Mouse (Mus musculus) cerebellum, adult 2 months (tissue): Measurements from ENCODE around the gene Lrrc36. TPM values are rescaled to one million over a fixed set of nuclear protein-coding genes. Genes with fewer than 3 reads are reported as not detected.

Experiments
- DNase-seq, 2 experiments: peaks; one replicate each; pipeline ENCODE4 v3.0.0; 2021
- H3K27ac ChIP-seq: fragments of 200-500 bp; 2 replicates; pipeline ENCODE4 v1.5.1; 2012; ENCODE audit warnings: low read length, control low read depth, inconsistent platforms; ENCODE audit not compliant: insufficient read depth
- H3K27me3 ChIP-seq: fragments of 200-500 bp; 2 replicates; pipeline ENCODE4 v1.6.1; 2012; ENCODE audit warnings: inconsistent platforms, mild to moderate bottlenecking, low read length, moderate library complexity; ENCODE audit not compliant: control insufficient read depth, insufficient read depth
- H3K4me1 ChIP-seq: fragments of 200-500 bp; 2 replicates; pipeline ENCODE4 v1.6.1; 2011; ENCODE audit warnings: low read length; ENCODE audit not compliant: control insufficient read depth, insufficient read depth
- H3K4me3 ChIP-seq: fragments of 200-500 bp; replicated peaks from 2 replicates; pipeline ENCODE3; 2011; ENCODE audit warnings: mild to moderate bottlenecking, low read depth, low read length, control low read depth; ENCODE audit not compliant: insufficient read depth
- CTCF ChIP-seq: fragments of 200-500 bp; IDR thresholded peaks from 2 replicates; pipeline ENCODE4 v1.5.1; 2011; ENCODE audit warnings: low read depth, mild to moderate bottlenecking, control low read depth, low read length, moderate library complexity, borderline replicate concordance; ENCODE audit not compliant: insufficient read depth
- POLR2A ChIP-seq: fragments of 200-500 bp; IDR thresholded peaks from 2 replicates; pipeline ENCODE4 v1.6.1; 2011; ENCODE audit warnings: low read length, control low read depth, borderline replicate concordance; ENCODE audit not compliant: insufficient read depth
- WGBS: fragments of 180-500 bp; shearing (Covaris S2); methylation state at CpG from one replicate; pipeline ENCODE4 v1.1.7; 2018; 5-methylcytosine and 5-hydroxymethylcytosine counted together
- polyA plus RNA-seq: library from polyadenylated mRNA; depleted of rRNA; stranded (reverse); fragments of >200 nt; gene quantifications from 2 replicates; pipeline ENCODE4 v1.2.3, GENCODE M21; 2012

Gene Lrrc36
- polyA plus RNA-seq, 1 experiment = 0.65 TPM

- WGBS = 18% methylated on average over 1 of the region's 1 CpGs
- H3K27ac ChIP-seq = no peak overlapping the region
- no peak for TF ChIP-seq CTCF
- no peak for TF ChIP-seq POLR2A
Observed at GRCm38 (mm10) chr8:105387151-105387550, 26.2 kb upstream of the Lrrc36 start.

GRCm38 (mm10) chr8:105389096-105389495 lies 24.3 kb upstream of the Lrrc36 start:
- H3K4me3 ChIP-seq = no peak overlapping the region
- H3K4me1 ChIP-seq = peaks cover 4% of the 10 kb centered on the region; the same call in 1 of the 2 replicates
- DNase-seq = no peak
- H3K27ac ChIP-seq = no peak overlapping the region
- no peaks in the 10 kb centered on the region; the same call in 1 of the 2 replicates for H3K27me3 ChIP-seq
- no peak for TF ChIP-seq POLR2A
- no peak for TF ChIP-seq CTCF
- WGBS = 69% methylated on average over 6 of the region's 6 CpGs

More at GRCm38 (mm10) chr8:105387151-105387550, 26.2 kb upstream of the Lrrc36 start:
- peak in 1 of 2 experiments; percentile 49 for DNase-seq
- Histone ChIP-seq H3K27me3 (no peaks in the 10 kb centered on the region; the same call in 1 of the 2 replicates), H3K4me3 (no peak overlapping the region), H3K4me1 (peaks cover 4% of the 10 kb centered on the region; the same call in 1 of the 2 replicates)

- Histone ChIP-seq H3K4me1 (no peaks in the 10 kb centered on the region), H3K27ac (no peak overlapping the region), H3K4me3 (no peak overlapping the region), H3K27me3 (no peaks in the 10 kb centered on the region; the same call in 1 of the 2 replicates)
- 70% methylated on average over 12 of the region's 12 CpGs for WGBS
- TF ChIP-seq POLR2A (no peak), CTCF (no peak)
- no peak for DNase-seq
Observed at GRCm38 (mm10) chr8:105393089-105393787, 20.1 kb upstream of the Lrrc36 start.

- H3K27ac ChIP-seq = no peak overlapping the region
- H3K4me3 ChIP-seq = no peak overlapping the region
- no peak for DNase-seq
- no peaks in the 10 kb centered on the region; the same call in 1 of the 2 replicates for H3K27me3 ChIP-seq
- H3K4me1 ChIP-seq = no peaks in the 10 kb centered on the region
- TF ChIP-seq POLR2A (no peak), CTCF (no peak)
- WGBS = 84% methylated on average over 7 of the region's 7 CpGs
Observed at GRCm38 (mm10) chr8:105393915-105394314, 19.5 kb upstream of the Lrrc36 start.

- H3K4me3 ChIP-seq = no peak overlapping the region
- WGBS = 38% methylated on average over 3 of the region's 3 CpGs
- H3K27ac ChIP-seq = no peak overlapping the region
- peak; percentile 49 to 62 for DNase-seq
- TF ChIP-seq POLR2A (no peak), CTCF (peak; percentile 62; the same call in 1 of the 2 replicates)
- H3K27me3 ChIP-seq = no peaks in the 10 kb centered on the region
- peaks cover 3% of the 10 kb centered on the region; the same call in 1 of the 2 replicates for H3K4me1 ChIP-seq
Observed at GRCm38 (mm10) chr8:105397747-105398146, 15.6 kb upstream of the Lrrc36 start.

GRCm38 (mm10) chr8:105400016-105400415 lies 13.4 kb upstream of the Lrrc36 start:
- no peak for TF ChIP-seq CTCF
- no peak for TF ChIP-seq POLR2A
- Histone ChIP-seq H3K4me1 (peaks cover 3% of the 10 kb centered on the region; the same call in 1 of the 2 replicates), H3K27ac (no peak overlapping the region), H3K27me3 (no peaks in the 10 kb centered on the region), H3K4me3 (no peak overlapping the region)
- no peak for DNase-seq
- 68% methylated on average over 5 of the region's 5 CpGs for WGBS

GRCm38 (mm10) chr8:105403467-105403866 lies 9.9 kb upstream of the Lrrc36 start:
- H3K4me1 ChIP-seq = peaks cover 3% of the 10 kb centered on the region; the same call in 1 of the 2 replicates
- no peaks in the 10 kb centered on the region for H3K27me3 ChIP-seq
- DNase-seq = peak in 1 of 2 experiments; percentile 46
- H3K27ac ChIP-seq = 0 out of 2 replicates have a peak overlapping the region, but pooled peaks have one; percentile 11
- WGBS = 39% methylated on average over 8 of the region's 8 CpGs
- no peak overlapping the region for H3K4me3 ChIP-seq
- TF ChIP-seq POLR2A = no peak
- TF ChIP-seq CTCF = no peak

- no peaks in the 10 kb centered on the region for H3K27me3 ChIP-seq
- no peak overlapping the region for H3K27ac ChIP-seq
- no peak for TF ChIP-seq CTCF
- TF ChIP-seq POLR2A = no peak
- DNase-seq = no peak
- H3K4me1 ChIP-seq = peaks cover 3% of the 10 kb centered on the region; the same call in 1 of the 2 replicates
- WGBS = 86% methylated on average over 1 of the region's 1 CpGs
- H3K4me3 ChIP-seq = no peak overlapping the region
Observed at GRCm38 (mm10) chr8:105404496-105404895, 8.9 kb upstream of the Lrrc36 start.
